Mouse (Mus musculus) G1E-ER4 (cell line): Measurements from ENCODE around the gene 4930524B15Rik. TPM values are rescaled to one million over a fixed set of nuclear protein-coding genes. Genes with fewer than 3 reads are reported as not detected.

Experiments used
- GATA1 ChIP-seq: IDR thresholded peaks from one replicate; pipeline ENCODE4 v1.8.0; 2012; ENCODE audit warnings: low read length, inconsistent platforms
- polyA plus RNA-seq: library from polyadenylated mRNA; stranded (reverse); fragments of >175 nt; gene quantifications from 2 replicates; pipeline ENCODE4 v1.2.3, GENCODE M21; 2012

The 4930524B15Rik gene
- polyA plus RNA-seq, 1 experiment: not detected

DNA sequence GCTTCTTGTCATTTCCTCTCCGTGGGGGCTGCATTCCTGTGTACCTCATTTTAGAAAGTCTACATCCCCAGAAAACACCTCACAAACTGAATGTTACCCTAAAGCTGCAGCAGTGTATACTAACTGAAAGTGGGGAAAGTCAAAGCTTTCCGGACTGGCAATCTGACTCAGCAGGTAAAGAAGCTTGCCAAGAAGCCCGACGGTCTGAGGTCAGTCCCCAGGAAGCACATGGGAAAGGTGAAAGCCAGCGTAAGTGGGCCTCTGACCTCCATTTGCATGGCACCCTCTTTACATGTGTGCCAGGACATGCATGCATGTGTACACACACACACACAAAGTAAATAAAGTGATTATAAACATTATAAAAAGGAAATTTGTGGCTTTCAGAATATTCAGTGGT, 10.3 kb downstream of the 4930524B15Rik start:
- TF ChIP-seq GATA1: no peak

DNA sequence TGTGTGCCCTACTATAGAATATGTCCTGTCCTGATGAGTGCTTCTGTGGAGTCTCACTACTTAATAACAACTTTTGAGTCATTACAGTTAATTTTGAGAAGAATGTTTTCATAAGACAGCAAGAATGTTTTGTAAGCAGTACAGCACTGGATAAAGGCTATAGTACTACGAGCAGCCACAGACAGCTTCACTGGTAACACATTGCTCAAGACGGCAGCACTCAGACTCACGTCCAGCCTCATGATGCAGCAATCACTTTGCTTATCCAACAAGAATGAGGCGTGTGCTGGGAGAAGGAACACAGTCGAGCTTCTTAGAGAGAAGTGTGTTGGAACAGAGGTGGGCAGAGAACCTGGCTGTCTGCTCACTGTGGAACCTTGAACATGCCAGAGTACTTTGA, 10.7 kb downstream of the 4930524B15Rik start:
- TF ChIP-seq GATA1: no peak

DNA sequence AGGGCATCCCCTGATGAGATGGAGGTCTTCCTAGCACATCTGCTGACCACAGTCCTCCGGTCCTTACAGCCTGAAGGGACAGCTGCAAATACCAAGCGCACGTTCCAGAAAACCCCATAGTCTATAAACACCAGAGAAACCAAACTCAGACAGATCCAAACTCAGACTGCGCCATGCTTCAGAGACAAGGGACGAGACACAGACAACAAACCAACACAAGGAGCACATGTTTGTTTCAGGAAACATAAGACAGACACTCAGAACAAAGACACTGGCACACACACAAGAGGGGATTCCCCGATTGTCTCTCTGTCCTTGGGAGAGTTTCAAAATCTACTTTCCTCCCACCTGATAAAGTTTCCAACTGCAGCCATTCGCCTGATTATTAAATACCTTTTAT, 16.4 kb downstream of the 4930524B15Rik start:
- no peak for TF ChIP-seq GATA1

DNA sequence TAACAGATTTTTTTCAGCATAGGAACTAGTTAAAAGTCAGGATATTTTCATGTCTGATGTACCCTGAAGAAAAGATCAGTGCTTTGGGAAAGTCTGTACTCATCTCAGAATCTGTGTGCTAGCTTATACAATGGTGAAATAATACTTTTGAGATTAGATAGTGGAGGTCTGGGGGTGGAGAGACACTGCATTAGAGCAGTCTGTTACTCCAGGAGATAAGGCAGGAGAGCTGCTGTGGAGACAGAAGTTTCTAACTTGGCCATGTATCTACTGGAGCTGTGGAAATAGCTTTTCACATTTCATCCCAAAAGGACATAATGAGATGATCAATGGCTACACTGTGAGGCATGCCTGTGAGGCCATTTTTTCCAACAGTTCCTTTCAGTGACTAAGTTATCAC, 17.9 kb downstream of the 4930524B15Rik start:
- no peak for TF ChIP-seq GATA1

DNA sequence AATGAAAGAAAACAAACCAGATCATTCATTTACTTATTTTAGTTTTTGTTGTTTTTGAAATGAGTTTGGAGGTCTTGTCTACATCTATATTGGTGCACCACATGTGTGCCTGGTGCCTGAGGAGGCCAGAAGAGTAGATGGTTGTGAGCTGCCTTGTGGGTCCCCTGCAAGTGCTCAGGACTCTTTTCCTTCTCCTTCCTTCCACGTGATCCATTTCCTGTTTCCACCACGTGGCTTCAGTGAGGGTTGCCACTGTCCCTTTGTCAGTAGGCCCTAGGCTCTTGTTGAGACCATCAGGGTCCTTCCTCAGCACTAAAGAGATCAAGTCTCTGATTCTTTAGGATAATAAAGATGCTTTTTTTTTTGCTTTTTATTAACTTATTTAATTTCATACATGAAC, 19.4 kb downstream of the 4930524B15Rik start:
- no peak for TF ChIP-seq GATA1

DNA sequence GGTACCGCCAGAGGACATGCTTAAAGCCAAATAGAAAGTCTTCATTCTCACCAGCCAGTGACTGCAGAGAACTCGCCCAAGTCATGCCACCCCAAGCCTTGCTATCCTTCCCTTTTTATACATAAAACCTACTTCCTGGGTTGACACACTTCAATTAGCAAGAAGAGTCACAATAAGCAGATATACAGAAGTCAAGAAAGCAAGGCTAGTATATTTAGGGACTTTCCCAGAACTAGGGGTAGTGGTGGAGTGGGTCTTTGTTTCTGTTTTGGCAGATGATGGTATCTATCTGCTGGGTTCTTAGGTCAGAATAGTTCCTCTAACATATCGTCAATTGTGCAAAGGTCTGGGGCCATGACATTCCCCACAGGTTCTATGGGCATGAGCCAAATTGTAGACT, 27.1 kb downstream of the 4930524B15Rik start:
- TF ChIP-seq GATA1: no peak

DNA sequence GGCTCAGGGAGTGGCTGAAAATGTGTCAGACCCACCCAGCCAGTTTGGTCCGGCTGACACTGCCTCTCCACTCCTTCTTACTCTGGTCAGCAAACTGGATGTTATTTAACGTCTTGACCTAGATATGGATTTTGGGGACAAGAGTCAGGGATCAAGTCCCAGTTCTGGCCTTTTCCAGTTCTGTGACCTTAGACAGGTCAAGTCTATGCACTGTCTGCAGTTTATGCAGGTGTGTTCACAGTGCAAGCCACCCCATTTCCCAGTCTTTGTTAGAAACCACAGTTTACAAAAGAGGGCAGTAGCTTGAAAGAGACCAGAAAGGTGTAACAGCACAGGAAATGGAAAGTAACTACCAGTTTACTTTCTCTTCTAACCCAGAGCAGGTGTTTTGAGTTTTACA, 34.3 kb downstream of the 4930524B15Rik start:
- TF ChIP-seq GATA1: no peak

DNA sequence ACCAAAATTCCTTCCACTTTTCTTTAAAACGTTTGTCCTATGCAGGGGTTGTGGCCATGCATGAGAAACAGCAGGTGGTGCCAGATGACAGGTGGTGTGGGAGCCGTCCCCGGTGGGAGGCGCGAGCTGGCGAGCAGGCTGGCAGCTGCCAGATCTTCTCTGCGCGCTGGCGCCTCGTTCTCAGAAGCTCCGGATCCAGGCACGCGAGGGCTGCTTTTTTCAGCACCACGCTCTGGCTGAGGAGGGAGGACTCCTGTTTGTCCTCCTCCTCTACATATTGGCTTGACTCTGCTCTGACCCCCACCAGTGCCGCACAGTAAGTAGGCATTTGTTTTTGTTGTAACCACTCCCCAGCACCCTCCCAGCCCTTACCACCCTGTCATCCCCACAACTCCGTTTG, 34.9 kb downstream of the 4930524B15Rik start, which contains the start of gene Nsg2:
Gene Nsg2 (plus strand): TSS at position 183 of the 400 bp plus-strand sequence.
- no peak for TF ChIP-seq GATA1

DNA sequence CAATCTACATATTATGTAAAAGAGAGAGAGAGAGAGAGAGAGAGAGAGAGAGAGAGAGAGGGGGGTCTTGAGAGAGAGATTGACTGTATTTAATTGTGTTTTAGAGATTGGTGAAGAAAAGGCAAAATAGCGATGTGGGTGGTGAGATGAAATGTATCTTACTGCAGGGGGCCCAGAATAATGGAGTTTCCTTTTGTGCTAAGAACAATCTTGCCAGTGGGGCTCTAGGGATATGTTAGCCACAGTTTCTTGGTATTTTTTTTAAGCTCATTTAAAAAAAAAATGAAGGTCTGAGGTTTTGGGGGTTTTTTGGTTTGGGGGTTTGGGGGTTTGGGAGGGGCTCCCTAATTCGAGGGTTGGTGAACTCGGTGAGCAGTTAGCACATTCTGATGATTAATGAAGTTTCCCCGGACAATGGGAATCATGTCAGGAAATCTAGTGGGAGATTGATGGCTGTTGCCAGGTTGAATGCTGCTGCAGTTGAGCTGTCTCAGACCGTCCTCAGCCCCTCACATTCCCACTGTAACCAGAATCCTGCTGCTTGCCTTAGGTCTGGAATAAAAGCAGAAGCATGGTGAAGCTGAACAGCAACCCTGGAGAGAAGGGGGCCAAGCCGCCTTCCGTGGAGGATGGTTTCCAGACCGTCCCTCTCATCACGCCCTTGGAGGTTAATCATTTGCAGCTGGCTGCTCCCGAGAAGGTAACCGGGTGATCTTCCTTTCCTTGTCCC, 36.0 kb downstream of the 4930524B15Rik start:
- no peak for TF ChIP-seq GATA1

DNA sequence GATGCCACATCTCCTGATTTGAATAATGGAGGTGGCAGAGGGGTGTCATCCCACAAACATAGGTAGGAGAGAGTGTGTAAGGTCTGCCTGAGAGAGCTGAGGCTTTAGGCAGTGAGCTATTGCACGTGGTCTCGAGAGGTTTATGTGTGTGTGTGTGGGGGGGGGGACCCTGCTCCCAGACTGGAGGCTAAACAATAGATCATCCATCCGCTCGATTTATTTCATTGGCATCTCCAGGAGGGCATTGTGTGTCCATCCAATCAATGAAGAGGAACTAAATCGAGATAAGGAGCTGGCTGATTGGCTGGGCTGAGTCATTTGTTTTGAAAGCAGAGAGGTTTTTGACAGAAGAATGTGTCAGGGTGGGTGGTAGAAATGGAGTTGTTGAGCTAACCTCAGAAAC, 37.3 kb downstream of the 4930524B15Rik start:
- TF ChIP-seq GATA1: no peak

DNA sequence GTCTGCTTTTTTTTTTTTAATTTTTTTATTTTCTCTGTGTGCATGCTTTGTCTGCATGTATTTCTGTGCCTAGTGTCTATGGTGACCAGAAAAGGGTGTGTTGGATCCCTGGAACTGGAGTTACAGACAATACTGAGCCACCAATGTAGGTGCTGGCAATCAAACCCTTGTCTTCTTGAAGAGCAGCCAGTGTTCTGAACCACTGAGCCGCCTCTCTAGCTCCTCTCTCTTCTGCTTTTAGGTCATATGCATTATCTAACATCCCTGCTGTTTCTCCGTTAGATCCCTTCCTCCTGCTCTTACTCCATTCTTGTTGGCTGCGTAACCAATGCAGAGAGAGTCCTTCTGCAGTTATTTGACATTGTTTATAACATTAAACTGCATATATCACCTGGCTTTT, 43.5 kb downstream of the 4930524B15Rik start:
- TF ChIP-seq GATA1: no peak

DNA sequence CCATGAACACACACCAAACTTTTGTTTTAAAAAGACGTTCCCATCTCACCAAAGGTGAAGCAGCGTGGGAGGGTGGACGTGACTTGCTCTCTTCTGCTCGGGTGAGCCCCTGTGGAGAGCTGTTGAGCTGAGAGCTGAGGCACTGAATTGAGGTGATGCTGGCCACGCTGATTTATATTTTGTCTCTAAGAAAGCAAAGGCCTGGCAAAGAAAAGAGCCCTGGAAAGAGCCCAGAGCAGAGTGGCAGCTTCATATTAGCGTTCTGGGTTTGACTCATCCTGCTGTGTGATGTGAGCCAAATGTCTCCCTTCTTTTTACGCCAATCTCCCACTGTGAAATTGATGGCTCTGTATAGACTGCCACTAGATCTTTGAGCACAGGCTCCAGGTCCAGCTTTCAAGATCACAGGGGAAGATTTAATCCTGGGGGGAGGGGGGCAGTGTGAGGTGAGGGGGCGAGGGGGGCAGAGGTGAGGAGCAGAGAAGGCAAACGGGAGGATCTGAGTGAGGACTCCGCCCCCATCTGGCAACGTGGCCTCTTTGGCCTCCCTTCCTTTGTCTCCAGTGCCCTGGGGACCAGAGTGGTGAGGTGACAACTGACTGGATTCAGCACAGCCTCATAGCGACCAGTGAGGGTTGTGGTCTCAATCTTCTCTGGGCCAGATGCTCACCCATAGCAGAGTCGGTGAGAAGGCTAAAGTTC, 44.7 kb downstream of the 4930524B15Rik start:
- no peak for TF ChIP-seq GATA1

DNA sequence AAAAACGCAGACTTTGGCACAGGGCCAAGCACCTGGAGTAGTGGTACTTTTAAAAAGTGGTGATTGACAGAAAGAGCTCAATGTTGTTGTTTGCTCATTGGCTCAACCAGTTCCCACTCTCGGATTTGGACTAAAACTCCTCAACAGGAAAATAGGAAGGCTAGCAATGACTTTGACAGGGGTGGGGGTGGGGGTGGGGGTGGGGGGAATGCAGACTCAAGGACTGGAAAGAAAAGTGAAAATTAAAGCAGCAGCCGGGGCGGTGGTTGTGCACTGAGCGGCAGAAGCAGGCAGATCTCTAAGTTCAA, 45.2 kb downstream of the 4930524B15Rik start:
- no peak for TF ChIP-seq GATA1

DNA sequence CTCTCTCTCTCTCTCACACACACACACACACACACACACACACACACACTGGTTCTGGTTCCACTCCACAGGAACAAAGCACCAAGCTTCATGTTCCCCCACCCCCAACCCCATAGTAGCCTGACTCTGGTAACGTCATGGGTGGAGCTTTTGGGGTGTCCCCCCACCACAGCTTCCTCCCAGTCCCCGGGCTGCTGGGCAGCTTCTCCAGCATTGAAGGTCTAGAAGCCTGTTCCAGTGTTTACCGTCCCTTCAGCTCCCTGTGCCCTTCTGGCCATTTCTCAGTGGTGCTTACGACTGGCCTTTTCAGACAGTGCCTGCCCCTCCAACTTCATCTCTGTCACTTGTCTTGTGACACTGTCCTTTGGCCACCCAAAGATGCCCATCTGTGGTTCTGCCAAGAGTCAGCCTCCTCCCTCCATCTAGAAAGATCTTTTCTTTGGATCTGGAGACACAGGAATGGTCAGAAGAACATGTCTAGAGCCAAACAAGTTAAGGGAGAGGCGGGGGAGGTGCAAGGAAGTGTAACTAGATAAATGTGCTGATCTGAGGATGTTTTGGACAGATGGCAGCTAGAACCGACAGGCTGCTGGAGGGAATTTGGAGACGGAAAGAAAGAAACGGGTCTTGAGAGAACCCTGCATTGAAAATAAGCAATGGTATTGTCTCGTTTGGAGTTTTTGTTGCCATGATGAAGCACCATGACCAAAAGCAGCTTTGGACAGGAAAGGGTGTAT, 46.6 kb downstream of the 4930524B15Rik start:
- no peak for TF ChIP-seq GATA1

DNA sequence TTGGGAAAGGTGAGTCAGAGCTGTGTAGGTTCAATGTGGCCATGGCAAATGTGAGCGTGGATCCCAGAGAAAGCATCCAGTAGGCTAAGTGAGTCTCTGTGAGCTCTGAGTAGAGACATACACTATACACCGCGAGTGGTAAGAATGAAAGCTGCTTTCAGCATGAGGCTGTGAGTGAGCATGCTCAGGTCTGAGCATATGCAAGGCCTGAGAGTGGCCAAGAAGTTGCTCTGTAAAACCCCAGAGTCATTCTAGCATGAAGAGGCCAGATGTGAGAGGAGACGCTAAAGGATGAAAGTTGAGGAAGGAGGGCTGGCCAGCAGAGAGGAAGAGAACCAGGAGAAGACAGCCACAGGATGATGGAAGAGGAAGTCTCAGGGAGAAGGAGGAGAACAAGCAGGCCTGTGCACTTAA, 47.6 kb downstream of the 4930524B15Rik start:
- TF ChIP-seq GATA1: no peak

DNA sequence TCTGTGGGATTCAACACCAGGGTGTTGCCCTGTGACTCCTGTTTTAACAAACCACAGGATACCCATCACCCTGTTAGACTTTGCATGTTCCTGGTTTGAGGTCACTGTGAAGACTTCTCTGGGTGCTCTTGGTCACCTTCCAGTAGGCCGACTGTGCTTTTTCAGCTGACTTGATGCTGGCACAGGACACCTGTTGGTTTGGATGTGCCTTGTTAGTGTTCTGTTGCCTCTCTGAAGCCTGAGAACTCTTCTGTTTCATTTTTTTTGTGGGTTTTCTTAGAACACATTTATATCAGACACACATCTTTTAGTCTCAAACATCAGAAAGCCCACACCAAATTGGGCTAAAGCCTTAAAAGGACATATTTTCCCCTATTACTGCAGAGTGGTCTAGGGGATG, 48.2 kb downstream of the 4930524B15Rik start:
- no peak for TF ChIP-seq GATA1

DNA sequence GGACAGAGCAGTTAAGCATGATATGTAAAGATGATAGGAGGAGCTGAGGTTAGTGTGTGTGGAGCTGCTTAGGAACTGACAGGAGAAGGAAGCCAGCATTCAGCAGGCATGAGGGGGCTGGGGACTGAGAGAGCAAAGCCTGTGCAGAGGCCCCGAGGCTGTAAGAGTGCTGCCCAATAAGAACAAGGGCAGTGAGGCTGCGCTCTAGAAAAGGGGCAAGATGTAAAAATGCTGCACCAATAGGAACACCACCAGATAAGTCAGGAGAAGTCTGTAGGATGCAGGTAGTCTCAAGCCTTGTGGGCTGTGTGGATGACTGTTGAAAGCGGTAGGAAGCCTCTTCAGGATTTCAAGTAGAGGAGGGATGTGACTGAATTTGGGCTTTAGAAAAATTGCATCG, 52.8 kb downstream of the 4930524B15Rik start:
- TF ChIP-seq GATA1: no peak
